Mouse (Mus musculus) right cerebral cortex, postnatal 10 days (tissue): ENCODE measurements around the gene Retreg2.

ENCODE experiments used
- DNase-seq, 2 experiments: peaks; one replicate each; pipeline ENCODE4 v3.0.0; 2021; ENCODE audit warnings: low spot score in 2 of 2

The Retreg2 gene

DNA sequence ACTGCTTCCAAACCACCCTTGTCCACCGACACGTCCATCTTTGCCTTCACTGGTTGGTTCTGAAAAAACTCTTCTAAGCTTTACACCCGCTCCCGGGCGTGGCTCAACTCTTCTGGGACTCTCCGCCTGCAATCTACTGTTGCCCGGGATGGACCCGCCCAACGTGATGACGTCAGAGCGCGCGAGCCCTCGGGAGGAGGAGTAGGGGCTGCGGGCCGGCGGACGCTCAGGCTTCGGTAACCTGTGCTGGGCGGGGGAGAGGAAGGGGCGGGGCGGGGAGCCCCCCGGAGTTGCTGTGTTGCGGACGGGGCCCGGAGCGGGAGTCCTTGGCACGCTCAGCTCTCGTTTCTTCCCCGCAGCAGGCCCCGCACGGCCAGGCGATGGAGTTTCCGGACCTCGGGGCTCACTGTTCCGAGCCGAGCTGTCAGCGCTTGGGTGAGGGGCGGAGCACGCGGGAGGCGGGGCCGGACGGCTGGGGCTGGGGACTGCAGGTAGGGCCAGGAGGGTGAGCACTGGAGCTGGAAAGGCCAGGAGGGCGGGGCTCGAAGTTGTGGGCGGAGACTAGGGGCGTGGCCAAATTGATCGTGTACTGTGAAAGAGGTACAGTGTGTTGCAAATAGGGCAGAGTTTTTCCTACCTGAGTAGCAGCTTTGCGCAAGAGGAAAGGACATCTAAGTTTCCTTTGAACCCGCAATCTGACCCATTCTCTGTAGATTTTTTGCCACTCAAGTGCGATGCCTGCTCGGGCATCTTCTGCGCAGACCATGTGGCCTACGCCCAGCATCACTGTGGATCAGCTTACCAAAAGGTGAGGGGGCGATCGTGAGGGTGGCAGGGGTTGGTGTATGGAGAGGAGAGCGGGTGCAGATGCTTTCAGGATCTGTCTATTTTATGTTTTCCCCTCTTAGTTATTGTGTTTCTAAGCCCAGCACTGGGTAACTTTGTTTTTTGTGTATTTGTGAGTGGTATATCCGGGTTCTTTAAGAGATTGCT is 26.2 kb downstream of the Retreg2 start, which contains the start of gene Zfand2b:
TSS of gene Zfand2b (plus strand) at position 175 of the 993 bp plus-strand sequence.
- peak; percentile 97 for DNase-seq

DNA sequence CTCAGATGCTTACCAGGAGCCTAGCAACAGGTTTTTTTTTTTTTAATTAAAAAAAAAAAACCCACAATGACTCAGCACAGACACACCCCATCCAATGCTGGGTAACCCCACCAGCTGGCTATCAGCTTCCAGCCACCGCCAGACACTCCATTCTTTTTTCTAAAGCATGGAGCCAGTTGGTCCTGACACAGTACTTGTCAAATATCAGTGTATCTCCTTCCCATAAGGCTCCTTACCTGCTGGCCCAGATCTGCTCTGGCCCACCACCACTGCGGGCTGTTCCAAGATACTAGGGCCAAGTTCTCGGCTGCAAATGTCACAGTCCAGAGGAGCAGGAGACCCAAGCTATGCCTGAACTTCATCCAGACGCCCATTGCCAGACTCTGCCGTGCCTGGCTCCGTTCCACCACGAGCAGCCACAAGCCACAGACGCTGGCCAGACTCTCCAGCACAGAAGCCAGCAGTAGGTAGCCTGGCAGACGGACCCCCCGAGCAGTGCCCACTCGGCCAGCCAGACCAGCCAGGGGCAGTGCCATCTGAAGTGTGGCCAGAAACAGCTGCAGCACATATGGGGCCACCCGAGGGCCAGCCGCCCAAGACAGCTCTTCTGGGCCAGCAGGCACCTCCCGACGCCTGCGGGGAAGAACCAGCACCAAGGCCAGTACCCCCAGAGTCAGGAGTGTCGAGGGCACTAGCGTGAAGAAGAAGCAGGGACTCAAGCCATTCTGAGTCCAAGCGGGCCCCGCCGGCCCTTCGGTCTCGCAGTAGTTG is 36.9 kb downstream of the Retreg2 start:
- DNase-seq = peak; percentile 80 to 83

DNA sequence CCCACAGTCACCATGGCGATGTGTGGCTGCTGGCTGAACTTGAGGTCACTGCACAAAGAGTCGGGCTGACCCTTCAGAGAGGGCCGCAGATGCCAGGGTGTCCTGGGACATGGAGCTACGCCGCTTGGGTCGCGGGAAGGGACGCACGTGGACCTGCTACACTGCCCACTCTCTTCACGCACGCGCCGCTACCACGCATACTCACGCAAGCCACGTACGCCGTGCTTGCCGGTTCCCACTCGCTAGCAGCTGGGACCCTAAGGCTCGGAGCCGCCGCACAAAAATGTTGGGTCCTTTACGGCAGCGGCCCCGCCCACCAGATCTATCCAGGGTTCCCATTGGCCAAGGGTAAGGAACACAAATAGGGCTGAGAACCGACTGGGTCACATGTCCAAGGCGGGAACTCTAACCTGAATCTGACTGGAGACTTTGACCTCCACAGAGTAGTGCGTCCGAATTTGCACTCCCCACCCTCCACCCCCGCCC is 37.6 kb downstream of the Retreg2 start, which contains the start of gene Abcb6:
TSS of gene Abcb6 (minus strand) at position 288 of the 486 bp plus-strand sequence.
- peak; percentile 96 to 98 for DNase-seq

DNA sequence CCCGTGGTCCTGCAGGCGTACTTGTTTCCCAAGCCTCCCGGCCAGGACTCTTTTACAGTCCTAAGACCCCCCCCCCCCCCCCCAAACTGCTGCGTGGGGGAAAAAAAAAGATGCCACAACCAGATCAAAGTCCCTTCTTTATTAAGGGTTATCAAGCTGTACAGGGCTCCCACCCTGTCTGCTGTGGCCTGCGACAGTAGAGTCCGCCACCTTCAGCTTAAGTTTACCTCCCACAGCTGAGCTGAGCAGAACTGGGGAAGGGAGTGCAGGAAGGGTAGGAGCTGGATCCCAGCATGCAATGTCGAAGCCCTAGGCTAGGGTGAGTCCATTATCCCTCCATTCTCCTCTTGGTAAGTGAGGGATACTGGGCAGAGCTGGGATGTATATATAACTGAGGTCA is 38.2 kb downstream of the Retreg2 start:
- no peak for DNase-seq

DNA sequence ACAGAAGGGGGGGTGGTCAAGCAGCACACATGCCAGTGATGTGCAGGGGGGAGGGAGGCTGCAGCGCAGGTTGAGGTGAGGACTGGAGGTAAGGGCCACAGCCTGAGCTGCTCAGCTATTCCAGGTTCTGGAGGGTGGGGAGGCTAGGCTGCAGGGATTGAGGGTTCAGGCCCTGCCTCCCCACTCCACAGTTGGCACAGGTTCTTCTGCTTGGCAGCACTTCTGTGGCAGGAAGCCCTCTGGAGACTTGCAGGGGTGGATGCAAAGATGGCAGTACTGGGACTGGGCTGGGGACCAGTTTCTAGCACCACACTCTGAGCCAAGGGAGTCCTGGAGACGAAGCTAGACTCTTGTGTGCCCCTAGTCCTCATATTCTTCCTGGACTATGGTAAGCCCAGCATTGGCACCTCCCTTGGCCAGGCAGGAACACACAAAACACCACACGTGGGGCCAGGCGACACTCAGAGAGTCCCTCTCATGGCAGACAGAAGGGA is 38.8 kb downstream of the Retreg2 start:
- no peak for DNase-seq

DNA sequence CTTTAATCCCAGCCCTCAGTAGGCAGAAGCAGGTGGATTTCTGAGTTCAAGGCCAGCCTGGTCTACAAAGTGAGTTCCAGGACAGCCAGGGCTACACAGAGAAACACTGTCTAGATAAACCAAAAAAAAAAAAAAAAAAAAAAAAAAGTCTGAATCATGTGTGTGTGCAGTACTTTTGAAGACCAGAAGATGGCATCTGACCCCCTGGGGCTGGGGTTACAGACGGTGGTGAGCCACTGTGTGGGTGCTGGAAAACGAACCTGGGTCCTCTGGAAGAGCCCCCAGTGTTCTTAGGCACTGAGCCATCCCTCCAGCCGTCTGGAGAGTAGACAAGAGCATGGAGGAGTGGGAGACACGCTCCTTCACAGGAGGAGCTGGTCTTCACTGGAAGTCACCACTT is 39.6 kb downstream of the Retreg2 start:
- no peak for DNase-seq

DNA sequence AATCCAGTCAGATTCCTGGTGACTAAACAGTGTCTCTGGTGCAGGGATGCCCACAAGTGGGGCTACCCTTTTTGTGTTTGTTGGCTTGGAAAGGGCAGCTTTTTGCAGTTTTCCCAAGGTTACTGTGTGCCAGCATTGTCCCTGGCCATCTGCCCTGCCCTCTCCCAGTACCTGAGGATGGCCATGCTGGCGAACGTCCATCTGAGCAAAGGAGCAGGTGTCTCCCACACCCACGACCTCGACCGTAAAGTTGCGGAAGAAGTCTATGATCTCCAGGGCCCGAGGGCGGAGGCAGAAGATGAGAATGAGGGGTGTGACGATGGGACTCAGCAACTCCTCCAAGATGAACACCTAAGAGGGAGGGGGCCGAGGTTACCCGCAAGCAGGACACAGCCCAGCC is 42.9 kb downstream of the Retreg2 start:
- no peak for DNase-seq

DNA sequence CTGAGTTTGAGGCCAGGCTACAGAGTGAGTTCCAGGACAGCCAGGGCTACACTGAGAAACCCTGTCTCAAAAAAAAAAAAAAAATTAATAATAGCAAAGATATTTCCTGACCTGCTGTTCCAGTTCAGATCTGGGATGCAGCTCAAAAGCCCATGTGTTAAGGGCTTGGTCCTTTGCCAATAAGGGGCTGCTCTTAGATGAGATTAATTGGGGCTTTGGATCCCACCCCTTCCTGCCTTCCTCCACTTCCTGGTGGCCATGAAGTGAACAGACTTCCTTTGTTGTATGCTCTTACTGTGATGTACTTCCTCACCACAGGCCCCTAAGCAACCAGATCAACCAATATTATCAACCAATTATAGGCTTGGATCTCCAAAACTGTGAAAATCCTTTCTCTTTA is 44.5 kb downstream of the Retreg2 start:
- no peak for DNase-seq

DNA sequence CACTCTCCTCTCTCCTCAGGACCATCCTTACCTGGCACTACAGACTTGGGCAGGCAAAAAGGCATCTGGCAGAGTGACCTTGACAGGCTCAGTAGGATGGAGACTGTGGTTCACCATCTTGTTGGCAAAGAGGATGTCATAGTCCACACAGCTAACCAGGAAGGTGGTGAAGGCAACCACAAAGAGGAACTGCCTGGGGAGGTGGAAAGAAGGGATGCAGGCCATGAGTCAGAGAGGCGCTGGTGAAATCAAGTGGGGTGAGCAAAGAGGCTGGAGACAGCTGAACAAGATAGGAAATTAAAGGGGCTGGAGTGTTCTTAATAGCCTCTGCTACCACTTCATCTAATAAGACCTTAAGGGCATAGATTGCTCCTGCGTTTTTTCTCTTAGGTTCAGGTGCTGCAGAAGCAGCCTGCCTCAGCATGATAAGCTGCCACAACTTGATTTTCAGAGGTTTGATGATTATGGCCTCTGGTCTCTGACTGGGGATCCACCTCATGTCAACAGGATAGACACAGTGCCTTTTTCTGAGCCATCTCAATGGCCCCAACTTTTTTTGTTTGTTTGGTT is 45.4 kb downstream of the Retreg2 start:
- DNase-seq = no peak

DNA sequence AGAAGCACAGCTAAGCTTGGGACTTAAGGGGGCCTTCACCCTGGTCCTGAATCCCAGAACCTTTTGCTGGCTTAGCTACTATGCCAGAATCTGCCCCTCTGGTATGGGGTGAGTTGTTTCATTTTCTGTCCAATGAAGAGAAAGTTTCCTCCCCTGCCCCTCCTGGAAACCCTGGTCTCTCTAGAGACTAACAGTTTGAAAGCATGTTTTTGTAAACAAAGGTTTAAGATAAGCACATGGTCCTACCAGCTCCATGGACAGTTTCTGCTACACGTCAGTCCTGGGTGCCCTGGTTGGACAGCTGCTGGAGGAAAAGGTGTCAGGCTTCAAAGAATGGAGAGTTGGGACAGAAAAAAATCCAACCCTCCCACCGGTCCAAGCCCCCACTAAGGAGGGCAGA is 48.0 kb downstream of the Retreg2 start:
- no peak for DNase-seq

DNA sequence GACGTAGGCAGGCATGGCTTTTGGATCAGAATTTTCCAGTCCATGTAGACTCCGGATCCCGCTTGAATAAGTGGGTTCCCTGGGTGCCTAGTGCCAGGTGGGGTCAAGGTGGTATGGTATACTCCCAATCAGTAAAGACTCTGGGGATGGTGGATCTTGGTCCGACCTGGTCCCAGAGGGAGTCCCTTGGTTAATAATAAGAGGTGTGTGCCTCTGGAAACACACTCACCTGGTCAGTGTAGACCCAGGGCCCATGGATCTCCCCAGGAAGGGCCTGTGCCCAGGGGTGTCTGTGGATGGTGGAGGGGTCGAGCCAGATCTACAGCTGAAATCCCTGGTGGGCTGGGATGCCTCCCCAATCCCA is 48.7 kb downstream of the Retreg2 start:
- DNase-seq = no peak

DNA sequence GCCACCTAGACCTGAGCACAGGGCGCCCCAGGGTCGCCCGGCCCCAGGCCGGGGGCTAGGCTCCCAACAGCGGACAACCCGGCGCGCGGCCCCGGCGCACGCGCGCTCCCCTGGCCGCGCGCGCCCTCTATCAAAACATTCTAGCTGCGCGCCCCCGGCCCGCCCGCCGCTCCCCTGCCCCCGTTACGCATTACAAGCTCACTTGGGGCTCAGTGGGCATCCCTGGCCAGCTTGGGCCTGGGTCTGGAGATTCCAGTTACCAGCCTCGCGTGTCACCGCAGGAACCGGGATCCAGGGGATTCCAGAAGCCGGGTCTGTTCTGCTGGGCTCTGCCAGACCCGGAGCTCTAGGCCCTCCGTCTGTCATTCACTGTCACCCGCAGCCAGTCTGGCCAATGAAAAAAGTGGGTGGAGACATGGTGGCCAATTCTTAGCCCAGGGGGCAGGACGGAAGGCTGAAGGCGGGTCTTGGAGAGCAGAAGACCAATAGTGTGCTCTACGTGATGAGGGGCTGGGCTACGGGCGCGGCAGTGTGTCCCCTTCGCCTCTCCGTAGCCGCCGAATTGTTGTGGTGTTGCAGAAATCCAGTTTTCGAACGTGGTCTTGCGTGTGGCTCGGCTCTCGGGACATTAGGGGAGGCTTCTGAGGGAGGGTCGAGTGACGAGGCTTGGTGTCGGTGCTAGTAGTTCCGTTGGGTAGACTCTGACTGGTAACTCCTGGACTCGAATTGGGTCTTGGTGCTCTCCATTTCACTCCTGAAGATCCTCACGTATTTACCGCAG is 49.2 kb downstream of the Retreg2 start, which contains the start of the genes Ankzf1 and Atg9a:
TSS of gene Ankzf1 (plus strand) at position 530 of the 781 bp plus-strand sequence.
TSS of gene Atg9a (minus strand) at position 575 of the 781 bp plus-strand sequence.
- DNase-seq = peak; percentile 97 to 99

DNA sequence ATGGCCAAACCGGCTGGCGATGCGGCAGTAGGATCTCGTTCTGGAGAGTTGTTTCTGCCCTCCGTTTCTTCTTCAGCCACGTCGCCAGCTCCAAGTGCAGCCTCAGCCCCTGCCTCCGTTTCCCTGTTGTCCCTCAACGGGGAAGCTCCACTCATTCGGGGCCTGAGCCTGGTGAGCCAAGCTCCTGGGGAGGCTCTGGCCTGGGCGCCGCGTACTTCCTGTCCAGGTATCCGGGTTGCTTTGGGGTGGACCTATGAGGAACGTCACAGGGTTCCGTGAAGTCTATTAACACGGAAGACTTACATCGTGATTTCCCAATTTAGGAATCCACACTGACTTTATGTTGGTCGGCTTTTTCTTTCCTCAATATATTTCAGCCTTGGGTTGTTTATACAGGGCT is 49.9 kb downstream of the Retreg2 start:
- no peak for DNase-seq
